Mouse (Mus musculus) lung, adult 2 months (tissue): ENCODE measurements around the gene Kif7. TPM values are rescaled to one million over a fixed set of nuclear protein-coding genes. Genes with fewer than 3 reads are reported as not detected.

Experiments used
- DNase-seq: peaks from one replicate; pipeline ENCODE4 v3.0.0; 2022
- H3K4me1 ChIP-seq: fragments of 200-500 bp; 2 replicates; pipeline ENCODE4 v1.6.1; 2011; ENCODE audit warnings: low read length; ENCODE audit not compliant: control insufficient read depth, insufficient read depth
- H3K4me3 ChIP-seq: fragments of 200-500 bp; replicated peaks from 2 replicates; pipeline ENCODE3; 2011; ENCODE audit warnings: low read depth, mild to moderate bottlenecking, control low read depth, low read length; ENCODE audit errors: extremely low read depth
- CTCF ChIP-seq: fragments of 200-500 bp; IDR thresholded peaks from 2 replicates; pipeline ENCODE4 v1.5.1; 2011; ENCODE audit warnings: mild to moderate bottlenecking, low read length, control low read depth; ENCODE audit not compliant: insufficient read depth
- POLR2A ChIP-seq: fragments of 200-500 bp; IDR thresholded peaks from 2 replicates; pipeline ENCODE4 v1.6.1; 2011; ENCODE audit warnings: low read depth, mild to moderate bottlenecking, control low read depth, low read length, borderline replicate concordance; ENCODE audit errors: extremely low read depth
- WGBS: fragments of 180-500 bp; shearing (Covaris S2); methylation state at CpG from one replicate; pipeline ENCODE4 v1.1.7; 2018; 5-methylcytosine and 5-hydroxymethylcytosine counted together
- polyA plus RNA-seq: library from polyadenylated mRNA; depleted of rRNA; stranded (reverse); fragments of >200 nt; gene quantifications from 2 replicates; pipeline ENCODE4 v1.2.3, GENCODE M21; 2012; rRNA removed

The Kif7 gene
- polyA plus RNA-seq, 1 experiment: 3.5 TPM

GRCm38 (mm10) chr7:79679186-79679585, 36.3 kb downstream of the Kif7 start:
- DNase-seq: no peak
- H3K4me1 ChIP-seq: no peaks in the 10 kb centered on the region
- no peak for TF ChIP-seq POLR2A
- TF ChIP-seq CTCF: no peak
- no peak overlapping the region for H3K4me3 ChIP-seq

GRCm38 (mm10) chr7:79670900-79671604, 44.5 kb downstream of the Kif7 start:
- no peak for DNase-seq
- TF ChIP-seq POLR2A (no peak), CTCF (no peak)
- Histone ChIP-seq H3K4me1 (no peaks in the 10 kb centered on the region), H3K4me3 (no peak overlapping the region)
- 76% methylated on average over 4 of the region's 4 CpGs for WGBS

- TF ChIP-seq CTCF (no peak), POLR2A (no peak)
- Histone ChIP-seq H3K4me3 (no peak overlapping the region), H3K4me1 (no peaks in the 10 kb centered on the region)
- no peak for DNase-seq
Observed at GRCm38 (mm10) chr7:79666690-79667089, 48.8 kb downstream of the Kif7 start.

GRCm38 (mm10) chr7:79661253-79661890, 54.1 kb downstream of the Kif7 start:
- TF ChIP-seq CTCF: no peak
- no peak for TF ChIP-seq POLR2A
- no peak for DNase-seq
- Histone ChIP-seq H3K4me1 (peaks cover 3% of the 10 kb centered on the region; the same call in 1 of the 2 replicates), H3K4me3 (no peak overlapping the region)
- 16% methylated on average over 5 of the region's 5 CpGs for WGBS

GRCm38 (mm10) chr7:79660291-79661150, 55.0 kb downstream of the Kif7 start:
- WGBS: under 1% methylated on average over 73 of the region's 73 CpGs
- Histone ChIP-seq H3K4me3 (peak overlapping the region; percentile 52), H3K4me1 (peaks cover 3% of the 10 kb centered on the region; the same call in 1 of the 2 replicates)
- TF ChIP-seq CTCF: no peak
- TF ChIP-seq POLR2A: no peak
- DNase-seq: no peak

GRCm38 (mm10) chr7:79659578-79660290, 55.8 kb downstream of the Kif7 start, which contains the start of gene Ticrr:
Gene Ticrr (plus strand): TSS chr7:79660196.
- whole genome bisulfite sequencing: under 1% methylated on average over 39 of the region's 39 CpGs
- peak; percentile 91 for DNase-seq
- Histone ChIP-seq H3K4me3 (peak within 1 kb of the TSS; percentile 67), H3K4me1 (peaks cover 3% of the 10 kb centered on the region; the same call in 1 of the 2 replicates)
- TF ChIP-seq CTCF (no peak), POLR2A (no peak)

- TF ChIP-seq POLR2A: no peak
- no peak for TF ChIP-seq CTCF
- Histone ChIP-seq H3K4me1 (no peaks in the 10 kb centered on the region), H3K4me3 (no peak overlapping the region)
- DNase-seq: no peak
- WGBS: 44% methylated on average over 1 of the region's 1 CpGs
Observed at GRCm38 (mm10) chr7:79654586-79654985, 60.9 kb downstream of the Kif7 start.

GRCm38 (mm10) chr7:79654185-79654584, 61.3 kb downstream of the Kif7 start:
- Histone ChIP-seq H3K4me3 (no peak overlapping the region), H3K4me1 (no peaks in the 10 kb centered on the region)
- TF ChIP-seq POLR2A: no peak
- no peak for DNase-seq
- 91% methylated on average over 1 of the region's 1 CpGs for WGBS

GRCm38 (mm10) chr7:79649005-79649404, 66.5 kb downstream of the Kif7 start:
- WGBS: 6% methylated on average over 3 of the region's 3 CpGs
- no peak overlapping the region for H3K4me3 ChIP-seq
- peak; percentile 35 for DNase-seq
- peak; percentile 67 for TF ChIP-seq CTCF
- no peak for TF ChIP-seq POLR2A
- no peaks in the 10 kb centered on the region for H3K4me1 ChIP-seq

Other genes starting within 250 kb of the Kif7 start
- 57.5 and 61.4 TPM in 2 replicates for gene Polg, start 249.4 kb downstream of the Kif7 start, polyA plus RNA-seq
- gene Rhcg, start 98.1 kb downstream of the Kif7 start, polyA plus RNA-seq: not detected in 2 replicates
- 0.12 and 0.17 TPM in 2 replicates for gene Ticrr, start 55.5 kb downstream of the Kif7 start, polyA plus RNA-seq
- 48.1 and 83.8 TPM in 2 replicates for gene Plin1, start 17.2 kb upstream of the Kif7 start, polyA plus RNA-seq
- gene Pex11a, start 27.4 kb upstream of the Kif7 start, polyA plus RNA-seq: 17.9 and 18.6 TPM in 2 replicates
- 1.7 and 1.8 TPM in 2 replicates for gene Wdr93, start 27.4 kb upstream of the Kif7 start, polyA plus RNA-seq
- 18.8 and 27.6 TPM in 2 replicates for gene Mesp1, start 78.1 kb upstream of the Kif7 start, polyA plus RNA-seq
- 7.6 and 8.6 TPM in 2 replicates for gene Mesp2, start 95.0 kb upstream of the Kif7 start, polyA plus RNA-seq
- 72.8 and 80.7 TPM in 2 replicates for gene Anpep, start 145.3 kb upstream of the Kif7 start, polyA plus RNA-seq
- gene Ap3s2, start 204.9 kb upstream of the Kif7 start, polyA plus RNA-seq: 13.1 and 15.6 TPM in 2 replicates
- gene Arpin, start 219.6 kb upstream of the Kif7 start, polyA plus RNA-seq: 13.1 and 17.2 TPM in 2 replicates